Mouse (Mus musculus): ENCODE results near the gene Rfx4. TPM values are rescaled to one million over a fixed set of nuclear protein-coding genes. Genes with fewer than 3 reads are reported as not detected.

Rfx4 gene
- total and polyA plus RNA-seq, 2 experiments from 2014 or later = 10.2 to 15.0 TPM

DNA sequence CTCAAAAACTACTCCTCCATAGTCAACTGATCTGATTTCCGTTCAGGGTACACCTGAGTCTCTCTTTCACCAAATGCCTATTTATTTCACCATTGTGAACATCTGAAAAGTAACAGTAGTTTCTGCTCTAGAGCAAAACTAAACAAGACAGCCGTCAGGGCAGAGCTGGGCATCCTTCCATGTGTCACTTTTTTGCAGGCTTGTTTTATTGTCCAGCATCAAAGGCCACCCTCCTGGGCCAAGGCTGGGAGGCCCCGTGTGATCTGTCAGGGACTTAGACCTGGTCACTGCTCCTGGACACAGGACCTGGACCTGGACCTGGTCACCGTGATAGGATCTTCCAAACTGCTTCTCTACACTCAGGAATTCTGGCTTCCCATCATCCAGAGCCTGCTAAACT lies 116.1 kb downstream of the Rfx4 start:
- Histone ChIP-seq H3K4me1 (ENCODE audit: insufficient read depth, low read length) (no peaks in the 10 kb centered on the region), H3K4me2 (ENCODE audit: low read depth, low read length, poor library complexity, severe bottlenecking) (no peak overlapping the region), H3K9ac (replicated peaks; ENCODE audit: low read length, poor library complexity, severe bottlenecking) (no peak overlapping the region), H3K9me3 (ENCODE audit: low read length) (no peaks in the 10 kb centered on the region), H3K27me3 (ENCODE audit: insufficient read depth, low read length) (no peaks in the 10 kb centered on the region), H3K4me3 (ENCODE audit: low read depth, low read length) (no peak overlapping the region), H3K36me3 (ENCODE audit: insufficient read depth, low read length) (no peaks in the 10 kb centered on the region), H3K27ac (ENCODE audit: low read depth, low read length) (no peak overlapping the region)
- ATAC-seq (ENCODE audit: low FRiP score) (no peak), DNase-seq (ENCODE audit: low spot score) (no peak)
- no peak for TF ChIP-seq CTCF (IDR thresholded peaks at IDR 0.05)
- whole genome bisulfite sequencing = 61% methylated on average over 4 of the region's 4 CpGs

DNA sequence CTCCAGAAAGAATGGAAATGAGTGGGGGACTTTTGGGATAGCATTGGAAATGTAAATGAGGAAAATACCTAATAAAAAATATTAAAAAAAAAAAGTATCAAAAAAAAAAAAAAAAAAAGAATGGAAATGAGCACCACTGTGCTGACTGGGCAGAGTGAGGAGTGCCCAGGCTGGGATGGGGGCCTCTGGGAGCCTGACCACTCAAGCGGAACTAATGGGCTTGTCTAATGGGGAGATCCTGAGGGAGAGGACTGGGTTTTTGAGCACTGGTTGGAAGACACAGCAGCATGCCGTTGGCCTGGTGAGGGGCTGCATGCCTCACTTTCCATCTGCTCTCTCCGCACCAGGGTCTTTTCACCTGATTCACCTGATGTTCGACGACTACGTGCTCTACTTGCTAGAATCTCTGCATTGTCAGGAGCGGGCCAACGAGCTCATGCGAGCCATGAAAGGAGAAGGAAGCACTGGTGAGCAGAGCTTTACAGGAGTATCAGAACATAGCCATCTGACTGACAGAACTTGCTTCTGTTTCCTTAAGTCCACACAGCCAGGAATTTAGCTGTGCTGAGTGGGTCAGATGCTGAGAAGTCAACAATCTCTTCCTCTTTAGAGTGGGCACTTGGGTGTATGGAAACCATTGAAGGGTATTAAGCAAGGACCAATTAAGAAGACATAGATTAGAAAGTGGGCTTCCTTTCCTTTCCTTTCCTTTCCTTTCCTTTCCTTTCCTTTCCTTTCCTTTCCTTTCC lies 124.1 kb downstream of the Rfx4 start:
- Histone ChIP-seq H3K9ac (replicated peaks; ENCODE audit: low read length, poor library complexity, severe bottlenecking) (no peak overlapping the region), H3K4me3 (ENCODE audit: low read depth, low read length) (no peak overlapping the region), H3K27me3 (ENCODE audit: insufficient read depth, low read length) (no peaks in the 10 kb centered on the region), H3K27ac (ENCODE audit: low read depth, low read length) (no peak overlapping the region), H3K4me1 (ENCODE audit: insufficient read depth, low read length) (no peaks in the 10 kb centered on the region), H3K4me2 (ENCODE audit: low read depth, low read length, poor library complexity, severe bottlenecking) (no peak overlapping the region), H3K36me3 (ENCODE audit: insufficient read depth, low read length) (no peaks in the 10 kb centered on the region), H3K9me3 (ENCODE audit: low read length) (no peaks in the 10 kb centered on the region)
- ATAC-seq (ENCODE audit: low FRiP score) (no peak), DNase-seq (ENCODE audit: low spot score) (no peak)
- no peak for TF ChIP-seq CTCF (IDR thresholded peaks at IDR 0.05)
- WGBS = 43% methylated on average over 9 of the region's 9 CpGs

DNA sequence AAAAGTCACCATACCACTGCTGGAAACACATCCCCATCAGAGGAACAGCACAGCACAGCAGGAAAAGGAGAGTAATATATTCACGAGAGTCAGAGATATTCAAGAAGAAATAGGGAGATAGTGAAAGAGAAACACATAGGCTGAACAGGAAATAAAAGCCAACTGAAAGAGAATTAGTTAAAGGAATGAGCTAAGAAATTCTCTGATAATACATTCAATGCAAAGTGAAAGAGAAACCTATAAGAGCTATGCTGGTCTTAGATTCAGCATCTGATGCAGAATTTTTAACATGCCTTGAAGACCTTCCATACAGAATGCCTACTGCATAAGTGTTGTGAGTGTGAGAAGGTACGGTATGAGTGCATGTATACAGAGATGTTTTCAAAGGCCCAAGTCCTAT lies 126.7 kb downstream of the Rfx4 start:
- Histone ChIP-seq H3K4me2 (ENCODE audit: low read depth, low read length, poor library complexity, severe bottlenecking) (no peak overlapping the region), H3K27ac (ENCODE audit: low read depth, low read length) (no peak overlapping the region), H3K27me3 (ENCODE audit: insufficient read depth, low read length) (no peaks in the 10 kb centered on the region), H3K4me1 (ENCODE audit: insufficient read depth, low read length) (no peaks in the 10 kb centered on the region), H3K36me3 (ENCODE audit: insufficient read depth, low read length) (no peaks in the 10 kb centered on the region), H3K9ac (replicated peaks; ENCODE audit: low read length, poor library complexity, severe bottlenecking) (no peak overlapping the region), H3K4me3 (ENCODE audit: low read depth, low read length) (no peak overlapping the region), H3K9me3 (ENCODE audit: low read length) (no peaks in the 10 kb centered on the region)
- no peak for ATAC-seq (ENCODE audit: low FRiP score)
- 99% methylated on average over 2 of the region's 2 CpGs for WGBS
- DNase-seq (ENCODE audit: low spot score) = no peak
- TF ChIP-seq CTCF (IDR thresholded peaks at IDR 0.05) = no peak

DNA sequence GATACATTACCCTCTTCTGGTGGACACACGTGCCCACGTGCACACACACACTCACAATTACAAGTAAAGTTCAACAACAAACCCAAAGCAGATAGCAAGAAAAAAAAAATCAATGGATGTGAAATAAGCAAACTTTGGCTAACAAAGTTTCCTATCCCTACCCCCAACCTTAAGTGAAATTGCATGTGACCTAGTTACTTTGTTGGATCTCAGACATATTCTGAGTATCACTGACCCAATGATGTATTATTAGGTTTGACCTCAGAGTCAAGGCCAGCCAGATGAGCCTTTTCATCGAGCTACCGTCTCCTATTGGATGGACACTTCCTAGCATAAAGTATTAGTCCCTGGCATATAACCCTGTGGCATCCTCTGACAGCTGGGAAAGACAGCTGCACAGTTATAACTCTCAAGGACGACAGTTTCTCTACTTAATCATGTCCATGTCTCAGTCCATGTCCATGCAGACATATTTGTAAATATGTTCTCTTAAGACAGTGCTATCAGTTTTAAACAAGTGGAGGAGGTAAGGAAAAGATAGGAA lies 129.6 kb downstream of the Rfx4 start:
- H3K4me2 ChIP-seq (ENCODE audit: low read depth, low read length, poor library complexity, severe bottlenecking) = no peak overlapping the region
- H3K36me3 ChIP-seq (ENCODE audit: insufficient read depth, low read length) = no peaks in the 10 kb centered on the region
- H3K9me3 ChIP-seq (ENCODE audit: low read length) = no peaks in the 10 kb centered on the region
- no peaks in the 10 kb centered on the region for H3K27me3 ChIP-seq (ENCODE audit: insufficient read depth, low read length)
- no peak overlapping the region for H3K27ac ChIP-seq (ENCODE audit: low read depth, low read length)
- DNase-seq (ENCODE audit: low spot score) (no peak), ATAC-seq (ENCODE audit: low FRiP score) (no peak)
- H3K4me1 ChIP-seq (ENCODE audit: insufficient read depth, low read length) = peaks cover 3% of the 10 kb centered on the region; the same call in 1 of the 2 replicates
- H3K9ac ChIP-seq (replicated peaks; ENCODE audit: low read length, poor library complexity, severe bottlenecking) = no peak overlapping the region
- 83% methylated on average over 5 of the region's 5 CpGs for WGBS
- no peak for TF ChIP-seq CTCF (IDR thresholded peaks at IDR 0.05)
- H3K4me3 ChIP-seq (ENCODE audit: low read depth, low read length) = no peak overlapping the region

DNA sequence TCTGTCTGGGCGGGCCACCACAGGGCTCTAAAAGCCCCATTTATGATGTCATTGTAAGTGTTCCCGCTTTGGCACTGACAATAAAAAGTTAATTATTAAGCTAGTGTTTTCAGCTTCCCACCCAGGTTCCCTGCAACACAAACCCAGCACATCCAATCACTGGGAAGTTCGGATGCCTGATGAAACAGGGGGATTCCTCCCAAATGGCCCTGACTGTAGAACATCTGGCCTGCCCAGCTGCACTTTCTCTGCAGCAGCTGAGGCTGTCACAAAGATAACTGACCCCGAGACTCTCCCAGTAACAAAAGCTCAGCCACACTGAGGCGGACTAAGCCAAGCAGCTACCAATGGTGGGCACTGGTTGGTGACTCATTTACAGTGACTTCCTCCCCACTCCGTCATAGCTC lies 130.4 kb downstream of the Rfx4 start:
- 58% methylated on average over 6 of the region's 6 CpGs for WGBS
- Histone ChIP-seq H3K27ac (ENCODE audit: low read depth, low read length) (no peak overlapping the region), H3K4me1 (ENCODE audit: insufficient read depth, low read length) (peaks cover 3% of the 10 kb centered on the region; the same call in 1 of the 2 replicates), H3K9me3 (ENCODE audit: low read length) (no peaks in the 10 kb centered on the region), H3K36me3 (ENCODE audit: insufficient read depth, low read length) (no peaks in the 10 kb centered on the region), H3K4me3 (ENCODE audit: low read depth, low read length) (no peak overlapping the region), H3K9ac (replicated peaks; ENCODE audit: low read length, poor library complexity, severe bottlenecking) (no peak overlapping the region), H3K4me2 (ENCODE audit: low read depth, low read length, poor library complexity, severe bottlenecking) (no peak overlapping the region), H3K27me3 (ENCODE audit: insufficient read depth, low read length) (no peaks in the 10 kb centered on the region)
- no peak for DNase-seq (ENCODE audit: low spot score)
- no peak for TF ChIP-seq CTCF (IDR thresholded peaks at IDR 0.05)
- no peak for ATAC-seq (ENCODE audit: low FRiP score)

DNA sequence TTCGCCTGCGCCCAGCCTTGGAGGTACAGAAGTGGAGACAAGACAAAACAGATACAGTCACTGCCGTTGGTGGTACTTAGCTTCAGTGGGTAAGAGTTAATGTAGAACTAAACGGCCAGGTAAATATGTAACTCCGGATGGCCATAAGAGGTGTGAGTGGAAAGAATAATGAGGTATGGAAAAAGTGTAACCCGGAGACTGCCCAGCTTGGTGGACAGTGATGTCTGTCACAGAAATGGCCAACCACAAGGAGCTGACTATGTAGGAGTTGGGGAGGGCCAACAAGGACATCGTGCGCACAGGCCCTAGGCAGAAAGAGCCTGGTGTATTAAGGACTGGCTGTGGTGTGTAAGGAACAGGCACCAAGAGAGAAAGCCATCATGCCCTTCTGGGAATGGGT lies 130.9 kb downstream of the Rfx4 start:
- H3K4me3 ChIP-seq (ENCODE audit: low read depth, low read length) = no peak overlapping the region
- no peaks in the 10 kb centered on the region for H3K9me3 ChIP-seq (ENCODE audit: low read length)
- no peaks in the 10 kb centered on the region for H3K36me3 ChIP-seq (ENCODE audit: insufficient read depth, low read length)
- DNase-seq (ENCODE audit: low spot score) (no peak), ATAC-seq (ENCODE audit: low FRiP score) (no peak)
- no peak for TF ChIP-seq CTCF (IDR thresholded peaks at IDR 0.05)
- no peak overlapping the region for H3K4me2 ChIP-seq (ENCODE audit: low read depth, low read length, poor library complexity, severe bottlenecking)
- no peak overlapping the region for H3K9ac ChIP-seq (replicated peaks; ENCODE audit: low read length, poor library complexity, severe bottlenecking)
- 92% methylated on average over 8 of the region's 8 CpGs for WGBS
- H3K27me3 ChIP-seq (ENCODE audit: insufficient read depth, low read length) = no peaks in the 10 kb centered on the region
- no peak overlapping the region for H3K27ac ChIP-seq (ENCODE audit: low read depth, low read length)
- peaks cover 3% of the 10 kb centered on the region; the same call in 1 of the 2 replicates for H3K4me1 ChIP-seq (ENCODE audit: insufficient read depth, low read length)

Data from midbrain, postnatal 0 days (tissue).